Mouse (Mus musculus) testis, adult 2 months (tissue): ENCODE data around the gene Krcc1.

Experiments
- CTCF ChIP-seq: fragments of 200-500 bp; IDR thresholded peaks from 2 replicates; pipeline ENCODE4 v1.5.1; 2012; ENCODE audit warnings: low read depth, mild to moderate bottlenecking, inconsistent platforms, low read length, moderate library complexity; ENCODE audit not compliant: control insufficient read depth, insufficient read depth, insufficient replicate concordance
- POLR2A ChIP-seq: fragments of 200-500 bp; IDR thresholded peaks from 2 replicates; pipeline ENCODE4 v1.6.1; 2012; ENCODE audit warnings: low read depth, mild to moderate bottlenecking, inconsistent platforms, low read length, moderate library complexity; ENCODE audit not compliant: control insufficient read depth

DNA sequence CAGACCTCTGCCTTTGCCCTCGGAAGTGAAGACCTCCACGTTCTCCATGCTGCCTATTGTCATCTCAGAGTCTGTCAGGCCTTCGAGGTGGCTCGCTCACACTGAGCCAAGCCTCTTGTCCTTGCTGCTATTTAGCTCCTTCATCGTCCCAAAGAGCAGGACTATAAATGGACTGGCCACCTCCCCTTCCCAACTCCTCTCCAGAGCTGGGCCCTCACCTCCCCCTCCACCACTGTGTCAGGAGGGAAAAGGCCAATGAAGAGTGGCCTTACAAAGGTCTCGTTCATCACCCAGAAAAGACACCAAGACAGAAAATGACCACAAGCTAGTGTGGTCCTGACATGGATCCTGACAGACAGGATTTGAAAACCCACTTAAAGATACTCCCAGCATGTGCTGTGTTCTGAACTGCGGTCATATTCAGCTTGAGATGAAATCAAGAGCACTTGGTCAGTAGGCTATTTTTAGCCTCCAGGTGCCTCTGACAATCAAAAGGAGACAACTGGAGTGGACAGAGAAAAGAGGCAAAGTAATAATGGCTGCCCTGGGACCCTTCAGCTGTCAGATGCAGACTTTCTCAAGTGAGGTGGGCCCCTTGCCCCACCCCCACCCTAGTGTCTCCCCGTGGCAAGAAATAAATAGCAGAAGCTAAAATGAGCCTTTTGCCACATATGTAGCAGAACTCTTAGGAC, 9.2 kb upstream of the Krcc1 start:
- TF ChIP-seq CTCF (no peak), POLR2A (no peak)
